Mouse (Mus musculus) heart, embryonic 11.5 days (tissue): ENCODE data around the gene Ttll2. TPM values are rescaled to one million over a fixed set of nuclear protein-coding genes. Genes with fewer than 3 reads are reported as not detected.
"Not testable (repeated sequence)": the region's sequence is repeated elsewhere in the genome, so short reads cannot be mapped to it uniquely, and the experiment has no call there.

Source experiments
- ATAC-seq: fragments of 200-750 bp; cut with Nextera tagmentation; replicated peaks from 2 replicates; pipeline ENCODE4 v1.8.0; 2017; ENCODE audit warnings: moderate library complexity; ENCODE audit not compliant: insufficient number of reproducible peaks, low FRiP score, low TSS enrichment
- H3K27ac ChIP-seq: fragments of 300-500 bp; sonication (generic); 2 replicates; pipeline ENCODE4 v1.5.1; 2014; ENCODE audit warnings: mild to moderate bottlenecking, low read depth, low read length
- H3K27me3 ChIP-seq: fragments of 300-500 bp; sonication (generic); 2 replicates; pipeline ENCODE4 v1.6.1; 2014; ENCODE audit warnings: mild to moderate bottlenecking, low read length, mixed read lengths; ENCODE audit not compliant: control insufficient read depth, insufficient read depth
- H3K36me3 ChIP-seq: fragments of 300-500 bp; sonication (generic); 2 replicates; pipeline ENCODE4 v1.6.1; 2014; ENCODE audit warnings: mild to moderate bottlenecking, low read length, moderate library complexity, mixed read lengths; ENCODE audit not compliant: control insufficient read depth, insufficient read depth
- H3K4me1 ChIP-seq: fragments of 300-500 bp; sonication (generic); 2 replicates; pipeline ENCODE4 v1.6.1; 2014; ENCODE audit warnings: low read length; ENCODE audit not compliant: control insufficient read depth, insufficient read depth
- H3K4me2 ChIP-seq: fragments of 300-500 bp; sonication (generic); 2 replicates; pipeline ENCODE4 v1.6.1; 2014; ENCODE audit warnings: mild to moderate bottlenecking, moderate library complexity
- H3K4me3 ChIP-seq: fragments of 300-500 bp; sonication (generic); 2 replicates; pipeline ENCODE4 v1.5.1; 2014; ENCODE audit warnings: low read depth, low read length
- H3K9ac ChIP-seq: fragments of 300-500 bp; sonication (generic); 2 replicates; pipeline ENCODE4 v1.6.1; 2014; ENCODE audit warnings: mild to moderate bottlenecking, low read depth, low read length, moderate library complexity
- H3K9me3 ChIP-seq: fragments of 300-500 bp; sonication (generic); replicated peaks from 2 replicates; pipeline ENCODE4 v1.6.1; 2016; ENCODE audit warnings: low read length; ENCODE audit not compliant: control insufficient read depth
- WGBS: fragments of 180-500 bp; shearing (Covaris S2); extraction: QIAGEN DNeasy Blood & Tissue Kit; methylation state at CpG from one replicate; pipeline ENCODE4 v1.1.7; 2014; ENCODE audit not compliant: insufficient replicate concordance; 5-methylcytosine and 5-hydroxymethylcytosine counted together
- polyA plus RNA-seq: library from polyadenylated mRNA; unstranded; fragments of >200 nt; fragmentation: Nextera tagmentation; extraction: Ambion mirVana; gene quantifications from 2 replicates; pipeline ENCODE4 v1.2.1, GENCODE M21; 2014

Ttll2 gene
- polyA plus RNA-seq, 1 experiment from 2014 or later: not detected

DNA sequence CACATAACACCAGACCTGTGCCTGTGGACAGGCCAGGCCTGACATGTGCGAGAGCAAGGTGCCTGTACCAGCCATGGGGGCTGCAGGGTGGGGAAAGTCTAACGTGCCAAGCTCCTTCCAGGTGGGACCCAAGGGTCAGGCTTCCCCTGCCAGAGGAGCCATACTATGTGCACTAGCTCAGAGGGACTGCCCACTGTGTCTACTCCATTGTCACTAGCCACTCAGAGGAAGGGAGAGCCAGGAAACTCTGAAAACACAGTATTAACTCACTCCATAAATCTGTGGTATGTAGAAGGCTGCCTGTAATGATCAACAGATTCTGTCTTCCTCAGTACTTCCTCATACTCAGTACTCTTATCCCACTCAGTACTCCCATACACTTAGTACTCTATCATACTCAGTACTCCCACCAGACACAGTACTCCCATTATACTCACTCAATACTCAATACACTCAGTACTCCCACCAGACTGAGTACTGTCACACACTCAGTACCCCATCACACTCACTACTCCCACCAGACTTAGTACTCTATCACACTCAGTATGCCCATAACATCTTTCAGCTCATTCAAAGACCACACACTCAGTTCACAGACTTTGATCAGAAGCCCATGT is 36.0 kb upstream of the Ttll2 start:
- not testable (repeated sequence) for H3K27ac ChIP-seq, H3K4me3 ChIP-seq, H3K9me3 ChIP-seq, H3K9ac ChIP-seq, H3K27me3 ChIP-seq, H3K4me2 ChIP-seq, H3K36me3 ChIP-seq, H3K4me1 ChIP-seq
- peak; percentile 50 for ATAC-seq
- no CpG with 5 or more reads among the region's 2 CpGs for WGBS

DNA sequence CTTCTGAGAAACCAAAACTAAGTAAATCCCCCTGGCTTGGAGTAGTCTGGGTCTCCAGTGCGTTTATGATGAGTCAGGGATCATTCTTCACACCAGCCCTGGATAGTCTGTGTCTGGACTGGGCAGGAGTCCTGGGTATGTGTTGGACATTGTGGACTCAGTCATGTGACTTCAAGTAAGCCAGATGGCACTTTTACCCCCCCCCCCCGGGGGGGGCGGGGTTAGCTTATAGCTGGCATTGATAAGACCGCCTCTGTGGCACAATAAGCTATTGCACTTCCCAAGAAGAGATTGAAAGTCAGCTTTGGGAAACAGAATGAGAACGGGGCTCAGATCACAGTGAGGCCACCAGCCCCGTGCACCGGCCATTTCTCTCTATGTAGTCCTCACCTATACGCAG is 33.5 kb upstream of the Ttll2 start:
- not testable (repeated sequence) for H3K4me1 ChIP-seq, H3K9ac ChIP-seq, ATAC-seq, H3K9me3 ChIP-seq, H3K4me3 ChIP-seq, H3K27ac ChIP-seq, H3K4me2 ChIP-seq, H3K27me3 ChIP-seq, H3K36me3 ChIP-seq
- 60% methylated on average over 8 of the region's 8 CpGs for WGBS

DNA sequence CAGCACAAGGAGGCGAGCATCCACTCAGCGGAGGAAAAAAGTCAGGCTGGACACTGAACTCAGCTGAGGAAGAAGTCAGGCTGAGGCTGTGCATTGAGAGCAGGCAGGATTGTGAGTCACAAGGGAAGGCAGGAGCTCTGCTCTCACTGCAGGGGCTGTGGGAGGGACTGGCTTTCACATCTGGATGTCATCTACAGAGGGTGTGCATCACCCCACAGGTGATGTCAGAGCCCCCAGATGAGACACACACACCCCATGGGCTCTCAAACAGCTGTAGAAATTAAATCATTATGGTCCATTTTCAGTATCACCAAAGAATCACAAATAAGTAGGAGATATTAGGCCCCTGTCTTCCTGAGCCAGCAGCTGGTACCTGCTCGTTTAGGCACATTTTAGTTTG is 32.9 kb upstream of the Ttll2 start, which contains the start of gene Unc93a2:
Unc93a2 (minus strand) TSS at position 101 of the 400 bp plus-strand sequence.
- H3K4me2 ChIP-seq, H3K4me1 ChIP-seq, ATAC-seq, H3K36me3 ChIP-seq, H3K27me3 ChIP-seq, H3K9ac ChIP-seq, H3K9me3 ChIP-seq, H3K27ac ChIP-seq, H3K4me3 ChIP-seq: not testable (repeated sequence)
- WGBS: 74% methylated on average over 3 of the region's 3 CpGs

DNA sequence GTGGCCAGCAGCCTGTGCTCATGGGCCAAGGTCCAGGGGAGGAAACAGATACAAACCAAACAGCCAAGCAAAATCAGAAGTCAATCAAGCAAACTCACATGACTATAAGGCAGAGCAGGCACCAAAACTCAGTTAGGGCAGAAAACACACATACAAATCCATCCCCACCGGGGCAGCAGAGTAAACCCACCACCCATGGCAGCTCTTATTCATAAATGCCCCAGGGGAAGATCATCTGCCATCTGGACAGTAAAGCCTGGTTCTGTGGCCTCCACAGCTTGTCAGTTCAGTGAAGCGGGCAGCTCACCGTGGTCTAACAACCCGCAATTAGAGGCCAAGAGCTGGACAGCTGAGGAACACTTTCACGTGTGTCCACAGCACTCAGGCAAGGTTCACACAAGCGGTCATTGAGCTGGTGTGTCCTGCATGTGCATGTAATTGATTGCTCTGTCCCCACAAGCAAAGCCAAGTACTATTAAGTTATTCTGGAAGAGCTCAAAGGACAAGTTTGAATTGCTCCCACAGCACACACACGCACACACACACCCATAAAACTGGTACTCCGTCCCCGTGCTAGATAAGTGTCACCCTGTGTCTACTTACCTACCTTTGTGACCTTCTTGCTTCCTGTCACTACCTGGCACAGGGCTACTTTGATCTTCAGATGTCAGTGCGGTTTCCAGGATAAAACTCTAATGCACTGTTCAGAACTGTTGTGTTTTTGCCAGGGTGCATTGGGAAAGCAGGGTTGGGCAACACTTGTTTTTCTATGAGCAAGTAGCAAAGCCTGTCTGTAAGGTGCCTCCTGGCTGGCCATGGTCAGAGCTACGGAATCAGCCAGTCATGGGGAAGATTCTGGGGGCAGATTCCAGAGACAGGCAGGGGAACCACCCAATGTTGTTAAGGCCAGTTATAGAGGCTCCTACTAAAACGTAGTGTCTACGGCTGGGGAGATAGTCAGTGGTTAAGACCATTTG is 31.0 kb upstream of the Ttll2 start:
- H3K27me3 ChIP-seq, H3K9ac ChIP-seq, H3K4me1 ChIP-seq, H3K27ac ChIP-seq, ATAC-seq, H3K36me3 ChIP-seq, H3K4me3 ChIP-seq, H3K9me3 ChIP-seq, H3K4me2 ChIP-seq: not testable (repeated sequence)
- WGBS: 80% methylated on average over 7 of the region's 13 CpGs

DNA sequence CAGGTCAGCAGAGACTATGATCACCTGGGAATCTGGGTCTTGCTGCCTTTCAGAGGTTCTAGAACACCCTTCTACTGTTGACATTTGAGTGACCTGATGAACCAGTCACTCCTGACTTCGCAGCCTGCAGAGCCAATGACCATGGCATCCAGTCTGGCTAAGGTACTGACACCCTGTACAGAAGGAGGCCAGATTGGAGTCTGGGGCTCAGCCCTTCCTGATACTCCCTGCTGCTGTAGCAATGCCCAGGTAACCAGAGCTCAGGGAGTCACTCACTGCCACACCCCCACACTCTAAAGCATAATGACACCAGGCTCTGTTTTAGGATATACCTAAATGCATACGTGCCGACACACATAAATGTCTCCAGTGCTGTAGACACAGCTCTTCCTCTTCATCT is 30.2 kb upstream of the Ttll2 start:
- not testable (repeated sequence) for H3K27me3 ChIP-seq, H3K4me3 ChIP-seq, H3K27ac ChIP-seq, H3K4me1 ChIP-seq, H3K9ac ChIP-seq, H3K9me3 ChIP-seq, H3K4me2 ChIP-seq, ATAC-seq, H3K36me3 ChIP-seq
- 88% methylated on average over 1 of the region's 3 CpGs for WGBS

DNA sequence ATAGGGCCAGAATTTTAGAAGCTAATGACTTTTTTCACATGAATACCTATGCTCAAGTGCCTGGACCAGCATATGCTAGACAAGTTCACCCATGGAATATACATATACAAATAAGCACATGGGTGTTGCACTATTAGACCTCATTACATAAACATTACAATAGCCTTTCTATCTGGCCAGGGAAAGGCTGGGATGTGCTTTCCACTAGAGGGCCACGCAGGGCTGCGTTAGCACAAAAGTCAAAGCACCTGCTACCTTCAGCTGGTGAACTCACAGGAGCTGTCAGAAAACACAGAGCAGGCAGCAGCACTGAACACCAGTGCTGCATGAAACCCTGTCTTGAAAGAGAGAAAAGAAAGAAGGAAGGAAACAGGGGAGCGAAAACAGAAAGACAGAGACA is 25.4 kb upstream of the Ttll2 start:
- H3K4me3 ChIP-seq, H3K4me1 ChIP-seq, H3K4me2 ChIP-seq, ATAC-seq, H3K36me3 ChIP-seq, H3K27me3 ChIP-seq, H3K9me3 ChIP-seq, H3K27ac ChIP-seq, H3K9ac ChIP-seq: not testable (repeated sequence)
- 37% methylated on average over 2 of the region's 3 CpGs for WGBS

DNA sequence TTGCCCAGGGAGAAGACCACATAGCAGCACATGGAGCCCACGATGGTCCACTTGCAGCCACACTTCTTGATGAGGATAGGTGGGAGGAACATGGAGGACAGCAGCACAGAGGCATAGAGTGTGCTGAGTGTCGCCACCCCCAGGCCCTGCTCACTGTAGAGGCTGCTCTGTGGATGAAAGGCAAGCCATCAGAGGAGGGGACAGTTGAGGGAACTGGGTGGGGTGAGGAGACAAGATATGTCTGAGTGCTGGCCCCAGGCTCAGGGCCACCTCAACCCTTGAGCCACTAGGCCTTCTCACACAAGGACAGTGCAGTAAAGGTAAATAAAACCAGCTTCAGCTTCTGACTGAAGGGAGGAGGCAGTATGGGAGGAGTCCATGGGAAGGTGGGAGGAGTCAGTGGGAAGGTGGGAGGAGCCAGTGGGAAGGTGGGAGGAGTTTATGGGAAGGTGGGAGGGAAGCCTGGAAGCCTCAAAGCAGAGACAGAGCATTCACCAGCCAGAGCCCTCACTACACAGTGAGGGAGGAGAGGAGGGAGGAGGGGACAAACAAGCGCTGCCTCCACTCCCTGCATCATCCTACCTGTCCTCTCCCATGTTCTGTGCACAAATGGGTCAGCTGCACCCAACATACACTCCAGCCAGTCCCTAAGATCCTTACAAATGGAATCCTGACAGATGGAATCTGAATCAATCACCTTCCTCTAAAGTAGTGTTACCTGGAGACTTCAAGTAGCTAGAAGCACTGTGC is 24.6 kb upstream of the Ttll2 start:
- H3K27ac ChIP-seq, H3K9ac ChIP-seq, H3K27me3 ChIP-seq, H3K4me2 ChIP-seq, H3K36me3 ChIP-seq, H3K9me3 ChIP-seq, H3K4me1 ChIP-seq, H3K4me3 ChIP-seq: not testable (repeated sequence)
- ATAC-seq: 0 out of 2 replicates have a peak, but pooled peaks have one; percentile 39
- WGBS: 90% methylated on average over 1 of the region's 3 CpGs

DNA sequence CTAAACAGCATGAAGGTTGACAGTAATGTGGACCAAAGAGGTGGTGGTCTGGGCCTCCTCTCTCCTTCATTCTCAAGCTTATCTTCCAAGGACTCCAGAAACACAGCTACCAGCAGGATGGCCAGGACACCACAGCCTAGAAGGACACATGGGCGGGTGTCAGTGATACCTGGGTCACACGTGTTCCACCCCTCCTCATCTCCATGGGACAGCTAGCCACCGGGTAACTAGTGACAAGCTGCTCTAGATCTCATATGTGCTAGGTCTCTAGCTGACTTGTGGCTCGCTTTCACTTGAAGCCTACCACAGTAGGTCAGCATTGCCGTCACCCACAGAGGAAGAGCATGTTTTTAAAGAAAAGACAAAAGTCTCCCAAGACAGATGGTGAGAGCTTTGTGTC is 19.4 kb upstream of the Ttll2 start, which contains the start of gene Gm49630:
Gm49630 (minus strand) TSS at position 101 of the 400 bp plus-strand sequence.
- not testable (repeated sequence) for ATAC-seq, H3K4me2 ChIP-seq, H3K4me1 ChIP-seq, H3K27ac ChIP-seq, H3K4me3 ChIP-seq, H3K9me3 ChIP-seq, H3K27me3 ChIP-seq, H3K9ac ChIP-seq, H3K36me3 ChIP-seq
- WGBS: 80% methylated on average over 1 of the region's 5 CpGs
